Mouse (Mus musculus) liver, adult 2 months (tissue): Measurements from ENCODE around the gene 0610030E20Rik. TPM values are rescaled to one million over a fixed set of nuclear protein-coding genes. Genes with fewer than 3 reads are reported as not detected.

ENCODE experiments used
- DNase-seq: peaks from one replicate; pipeline ENCODE4 v3.0.0-alpha.2; 2011; ENCODE audit warnings: low read depth, low spot score; ENCODE audit errors: extremely low read depth
- H3K27ac ChIP-seq: fragments of 200-500 bp; replicated peaks from 2 replicates; pipeline ENCODE4 v1.5.1; 2012; ENCODE audit warnings: low read depth, mild to moderate bottlenecking, control low read depth, inconsistent platforms, low read length; ENCODE audit not compliant: insufficient read depth
- H3K27me3 ChIP-seq: fragments of 200-500 bp; 2 replicates; pipeline ENCODE4 v1.6.1; 2012; ENCODE audit warnings: mild to moderate bottlenecking, moderate library complexity, low read length, inconsistent platforms; ENCODE audit not compliant: control insufficient read depth, insufficient read depth
- H3K36me3 ChIP-seq: fragments of 200-500 bp; 2 replicates; pipeline ENCODE4 v1.6.1; 2012; ENCODE audit warnings: low read length, inconsistent platforms; ENCODE audit not compliant: control insufficient read depth, insufficient read depth
- H3K4me1 ChIP-seq: fragments of 200-500 bp; 2 replicates; pipeline ENCODE4 v1.6.1; 2011; ENCODE audit warnings: low read length; ENCODE audit not compliant: control insufficient read depth, insufficient read depth
- H3K4me3 ChIP-seq: fragments of 200-500 bp; 2 replicates; pipeline ENCODE4 v1.5.1; 2011; ENCODE audit warnings: low read depth, mild to moderate bottlenecking, control low read depth, low read length, moderate library complexity; ENCODE audit not compliant: insufficient read depth
- H3K79me2 ChIP-seq: fragments of 200-500 bp; 2 replicates; pipeline ENCODE4 v1.6.1; 2012; ENCODE audit warnings: inconsistent platforms, mild to moderate bottlenecking, low read length, moderate library complexity; ENCODE audit not compliant: control insufficient read depth, insufficient read depth
- H3K9ac ChIP-seq: fragments of 200-500 bp; 2 replicates; pipeline ENCODE4 v1.6.1; 2012; ENCODE audit warnings: low read depth, mild to moderate bottlenecking, control low read depth, inconsistent platforms, low read length
- CTCF ChIP-seq: fragments of 200-500 bp; IDR thresholded peaks from 2 replicates; pipeline ENCODE4 v1.5.1; 2011; ENCODE audit warnings: low read depth, low read length, control low read depth
- POLR2A ChIP-seq: fragments of 200-500 bp; IDR thresholded peaks from 2 replicates; pipeline ENCODE4 v1.6.1; 2011; ENCODE audit warnings: low read length, control low read depth; ENCODE audit not compliant: insufficient read depth; ENCODE audit errors: extremely low read depth
- WGBS: fragments of 180-500 bp; shearing (Covaris S2); methylation state at CpG from one replicate; pipeline ENCODE4 v1.1.7; 2018; 5-methylcytosine and 5-hydroxymethylcytosine counted together
- polyA plus RNA-seq: library from polyadenylated mRNA; depleted of rRNA; stranded (reverse); fragments of >200 nt; gene quantifications from 2 replicates; pipeline ENCODE4 v1.2.3, GENCODE M21; 2012
- total RNA-seq: library from RNA; depleted of rRNA; stranded (reverse); fragments of >200 nt; gene quantifications from 2 replicates; pipeline ENCODE4 v1.2.3, GENCODE M21; 2014

0610030E20Rik gene
- total and polyA plus RNA-seq, 2 experiments: 10.2 to 17.5 TPM

- no peaks in the 10 kb centered on the region for H3K27me3 ChIP-seq
- H3K36me3 ChIP-seq: peaks cover 21% of the 10 kb centered on the region
- WGBS: 77% methylated on average over 10 of the region's 10 CpGs
- no peak for TF ChIP-seq POLR2A
- no peak overlapping the region for H3K27ac ChIP-seq
- peaks cover 10% of the 10 kb centered on the region; the same call in 1 of the 2 replicates for H3K79me2 ChIP-seq
- H3K4me3 ChIP-seq: no peak overlapping the region
- DNase-seq: no peak
- no peak overlapping the region for H3K9ac ChIP-seq
- H3K4me1 ChIP-seq: peaks cover 6% of the 10 kb centered on the region
Measured at GRCm38 (mm10) chr6:72388266-72388665, 41.1 kb downstream of the 0610030E20Rik start.

GRCm38 (mm10) chr6:72388791-72389329, 41.7 kb downstream of the 0610030E20Rik start:
- H3K4me1 ChIP-seq: peaks cover 6% of the 10 kb centered on the region

DNA sequence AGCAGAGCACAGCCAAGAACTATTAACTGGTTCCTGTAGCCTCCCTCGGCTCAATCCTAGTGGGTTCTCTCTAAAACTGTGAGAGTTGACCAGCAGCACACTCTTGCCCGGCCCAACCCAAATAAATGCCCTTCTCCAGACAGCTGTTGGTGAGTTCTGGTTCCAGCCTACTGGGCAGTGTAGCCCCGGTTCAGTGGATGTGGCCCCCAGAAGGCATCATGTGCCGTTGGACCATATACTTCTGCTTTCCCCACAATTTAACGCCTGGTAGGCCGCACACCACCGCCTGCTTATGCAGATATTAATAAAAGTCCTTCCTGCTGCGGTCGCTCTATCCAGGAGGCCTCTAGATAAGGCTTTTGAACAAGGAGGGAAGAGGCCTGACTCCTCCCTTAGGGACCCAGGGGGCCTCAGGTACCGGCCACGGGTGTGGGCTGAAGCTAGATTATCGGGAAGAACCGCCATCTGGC, 42.4 kb downstream of the 0610030E20Rik start:
- Histone ChIP-seq H3K27ac (peak overlapping the region; percentile 93), H3K79me2 (peaks cover 10% of the 10 kb centered on the region; the same call in 1 of the 2 replicates), H3K4me1 (peaks cover 6% of the 10 kb centered on the region), H3K27me3 (no peaks in the 10 kb centered on the region), H3K4me3 (peak overlapping the region; percentile 73), H3K9ac (peak overlapping the region; percentile 79), H3K36me3 (peaks cover 21% of the 10 kb centered on the region)
- WGBS: 1% methylated on average over 13 of the region's 13 CpGs
- TF ChIP-seq POLR2A (no peak), CTCF (no peak)
- no peak for DNase-seq

More at GRCm38 (mm10) chr6:72388791-72389329, 41.7 kb downstream of the 0610030E20Rik start:
- no peak for DNase-seq
- 61% methylated on average over 6 of the region's 6 CpGs for WGBS
- Histone ChIP-seq H3K9ac (peak overlapping the region; percentile 14), H3K36me3 (peaks cover 21% of the 10 kb centered on the region), H3K27ac (peak overlapping the region; percentile 93), H3K27me3 (no peaks in the 10 kb centered on the region), H3K79me2 (peaks cover 10% of the 10 kb centered on the region; the same call in 1 of the 2 replicates), H3K4me3 (no peak overlapping the region)
- TF ChIP-seq POLR2A (no peak), CTCF (no peak)

DNA sequence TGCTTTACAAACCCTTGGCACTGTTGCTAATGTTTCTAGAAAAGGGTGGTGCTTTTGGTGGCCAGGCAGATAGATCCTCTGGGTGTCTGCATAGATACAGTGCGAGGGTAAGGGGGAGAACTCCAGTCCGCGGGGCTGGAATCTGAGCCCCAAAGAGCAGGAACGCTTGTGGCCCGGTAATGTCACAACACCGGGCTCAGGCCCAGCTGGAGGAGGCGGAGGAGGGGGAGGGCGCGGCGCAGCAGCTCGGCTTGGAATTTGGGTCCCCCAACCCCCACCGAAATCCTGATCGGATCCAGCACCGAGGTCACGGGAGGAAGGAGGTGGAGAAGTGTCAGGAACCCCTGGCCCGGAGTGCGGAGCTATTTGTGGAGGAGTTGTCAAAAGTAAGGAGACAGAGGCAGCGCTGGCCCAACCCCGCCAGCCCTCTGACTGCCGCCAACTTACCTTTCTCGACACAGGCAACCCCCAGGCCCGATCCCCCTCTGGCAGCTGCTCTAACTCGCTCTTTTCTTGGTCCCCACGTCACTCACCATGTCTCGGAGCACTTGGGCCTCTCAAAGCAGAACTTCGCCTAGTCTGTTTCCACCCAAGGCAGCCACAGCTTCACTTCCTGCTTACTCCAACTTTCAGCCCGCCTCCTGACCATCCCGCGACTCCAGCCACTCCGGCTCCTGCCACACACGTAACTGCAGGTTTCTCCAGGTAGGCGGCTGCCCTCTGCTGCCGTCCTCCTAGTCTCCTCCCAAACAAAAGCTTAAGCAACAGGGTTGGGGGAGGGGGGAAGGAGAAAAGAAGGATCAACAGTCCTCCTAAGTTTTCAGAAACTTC, 43.0 kb downstream of the 0610030E20Rik start, which contains the start of gene Vamp8:
Gene Vamp8, minus strand, starts transcription at position 763 of the 831 bp plus-strand sequence.
- peak; percentile 89 for DNase-seq
- WGBS: 1% methylated on average over 33 of the region's 33 CpGs
- H3K27me3 ChIP-seq: no peaks in the 10 kb centered on the region
- TF ChIP-seq CTCF (peak; percentile 59), POLR2A (peak; percentile 80)
- H3K36me3 ChIP-seq: peaks cover 18% of the 10 kb centered on the region
- H3K4me1 ChIP-seq: peaks cover 6% of the 10 kb centered on the region
- H3K79me2 ChIP-seq: peaks cover 10% of the 10 kb centered on the region; the same call in 1 of the 2 replicates
- H3K4me3 ChIP-seq: peak within 1 kb of the TSS; percentile 73
- peak within 1 kb of the TSS; percentile 93 for H3K27ac ChIP-seq
- peak within 1 kb of the TSS; percentile 79 for H3K9ac ChIP-seq

DNA sequence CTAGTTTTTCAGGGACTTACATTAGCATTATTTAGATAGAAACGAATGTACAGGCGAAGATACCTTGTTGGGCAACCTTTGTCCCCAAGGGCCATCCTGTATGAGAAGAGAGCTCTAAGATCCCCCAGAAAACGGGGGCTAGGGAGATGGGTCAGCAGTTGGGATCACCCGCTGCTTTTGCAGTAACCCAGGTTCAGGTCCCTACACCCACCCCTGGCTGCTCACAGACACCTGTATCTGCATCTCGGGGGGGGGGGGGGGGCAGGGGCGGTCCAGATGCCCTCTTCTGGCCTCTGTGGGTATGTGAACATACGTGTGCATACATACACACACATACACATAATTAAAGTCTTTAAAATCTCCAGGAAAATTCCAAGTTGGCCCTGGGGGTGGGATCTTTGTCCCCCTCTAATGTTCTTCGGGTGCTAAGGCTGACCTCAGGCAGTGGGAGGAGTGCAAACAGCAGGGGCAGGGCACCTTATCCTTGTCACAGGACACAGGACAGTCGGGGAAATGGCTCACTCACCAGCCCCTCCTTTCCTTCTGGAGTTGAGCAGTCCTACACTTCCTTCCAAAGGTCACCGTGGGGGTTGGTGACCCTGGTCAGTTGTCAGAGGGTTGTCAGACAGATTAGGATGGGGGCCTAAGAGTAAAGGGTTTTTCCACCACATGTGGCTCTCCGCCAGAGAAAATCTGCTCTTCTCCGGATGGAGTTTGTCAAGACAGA, 43.8 kb downstream of the 0610030E20Rik start:
- Histone ChIP-seq H3K79me2 (peaks cover 10% of the 10 kb centered on the region; the same call in 1 of the 2 replicates), H3K27ac (peak overlapping the region; percentile 93), H3K4me3 (no peak overlapping the region; the same call in 1 of the 2 replicates), H3K27me3 (no peaks in the 10 kb centered on the region), H3K4me1 (peaks cover 6% of the 10 kb centered on the region), H3K36me3 (peaks cover 13% of the 10 kb centered on the region; the same call in 1 of the 2 replicates), H3K9ac (peak overlapping the region; percentile 13; the same call in 1 of the 2 replicates)
- WGBS: 9% methylated on average over 12 of the region's 12 CpGs
- peak; percentile 60 for DNase-seq
- TF ChIP-seq POLR2A: no peak
- no peak for TF ChIP-seq CTCF
